Mouse (Mus musculus): ENCODE measurements at regions not wholly inside any gene's neighbourhood (a gene's known extent, or its start where the extent isn't known, plus 50 kb on each side); places are given as distances from the start of the nearest gene placed in this dataset.

DNA sequence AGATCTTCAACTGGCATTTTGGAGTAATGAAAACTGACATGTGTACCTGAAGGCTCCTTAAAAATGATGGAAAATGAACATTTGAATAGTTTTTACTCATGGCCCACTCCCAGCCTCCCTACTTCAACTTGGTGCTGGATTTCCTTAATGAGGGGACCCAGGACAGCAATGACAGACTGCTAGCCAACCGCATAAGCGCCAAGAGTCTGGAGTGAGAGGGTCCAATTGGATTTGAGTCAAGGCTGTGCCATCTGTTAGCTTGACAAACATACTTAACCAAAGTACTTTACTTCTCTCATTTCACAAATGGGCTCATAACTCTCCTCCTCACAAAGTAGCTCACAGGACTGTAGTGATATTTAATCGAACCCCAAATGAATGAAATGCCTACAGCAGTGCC, 158.2 kb upstream of the Tmpo start:
- ATAC-seq (replicated peaks; ENCODE audit: low FRiP score): no peak
- Histone ChIP-seq H3K27me3 (no peaks in the 10 kb centered on the region), H3K4me2 (no peak overlapping the region), H3K27ac (no peak overlapping the region), H3K9me3 (replicated peaks) (no peaks in the 10 kb centered on the region), H3K9ac (no peak overlapping the region), H3K4me3 (replicated peaks) (no peak overlapping the region), H3K36me3 (no peaks in the 10 kb centered on the region), H3K4me1 (no peaks in the 10 kb centered on the region)
- 92% methylated on average over 3 of the region's 3 CpGs for WGBS

DNA sequence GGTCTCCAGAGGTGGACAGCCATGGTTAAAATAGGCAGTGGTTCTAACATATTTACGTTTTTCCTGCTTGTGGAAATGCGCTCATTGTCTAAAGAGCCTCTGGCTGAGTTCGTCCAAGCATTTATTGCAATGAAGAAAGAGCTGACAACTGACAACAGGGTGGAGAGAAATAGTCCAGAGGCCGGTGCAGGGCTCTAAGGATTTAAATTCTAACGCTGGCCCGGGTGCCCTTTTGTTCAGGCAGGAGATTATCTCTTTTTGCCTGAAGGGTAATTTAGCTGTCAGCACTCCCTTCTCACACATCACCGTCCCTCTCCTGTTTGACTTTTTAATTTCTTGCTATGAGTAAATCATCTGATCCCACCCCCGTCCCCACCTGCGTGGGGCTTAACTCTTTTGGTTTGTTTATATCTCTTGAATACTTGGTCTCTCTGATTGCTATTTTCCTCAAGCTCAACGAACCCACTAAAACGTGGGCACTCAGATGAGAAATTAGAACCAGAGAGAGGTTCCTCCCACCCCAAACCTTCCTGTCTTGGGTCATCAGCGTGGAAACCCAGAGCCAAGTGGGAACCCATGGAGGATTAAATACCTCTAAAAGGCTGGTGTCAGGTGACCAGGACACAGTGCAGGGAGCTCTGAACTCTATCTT, 145.7 kb upstream of the Tmpo start:
- H3K9ac ChIP-seq: no peak overlapping the region
- H3K9me3 ChIP-seq (replicated peaks): no peaks in the 10 kb centered on the region
- peak overlapping the region; percentile 24; the same call in 1 of the 2 replicates for H3K4me2 ChIP-seq
- no peak overlapping the region for H3K4me3 ChIP-seq (replicated peaks)
- H3K4me1 ChIP-seq: 0 out of 2 replicates have a peak, but pooled peaks cover 16% of the 10 kb centered on the region
- H3K27ac ChIP-seq: peak overlapping the region; percentile 83
- ATAC-seq (replicated peaks; ENCODE audit: low FRiP score): peak; percentile 94
- 16% methylated on average over 12 of the region's 12 CpGs for WGBS
- H3K27me3 ChIP-seq: no peaks in the 10 kb centered on the region
- H3K36me3 ChIP-seq: no peaks in the 10 kb centered on the region

DNA sequence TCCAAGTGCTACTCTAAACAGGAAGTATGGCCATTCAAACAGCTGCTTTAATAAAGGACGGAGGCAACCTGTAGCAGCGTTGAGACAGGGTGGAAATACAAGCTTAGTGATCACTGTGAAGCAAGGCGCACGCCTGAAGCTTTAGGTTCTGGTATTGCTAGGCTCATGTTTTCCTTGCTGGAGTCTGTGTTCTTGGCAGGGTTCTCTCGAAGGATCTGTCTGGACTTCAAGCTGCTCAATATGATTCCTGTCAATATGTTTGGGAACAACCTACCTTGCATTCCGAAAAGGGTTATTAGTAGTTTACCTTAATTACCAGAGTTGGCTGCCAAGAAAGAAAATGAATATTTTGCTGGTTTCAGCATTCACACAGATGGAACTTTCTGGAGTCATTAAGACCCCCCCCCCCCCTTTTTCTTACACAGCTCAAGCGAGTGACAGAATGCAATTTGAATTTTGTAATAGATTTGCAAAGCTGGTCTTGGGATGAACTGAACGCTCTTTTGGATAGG, 145.1 kb upstream of the Tmpo start:
- Histone ChIP-seq H3K36me3 (no peaks in the 10 kb centered on the region), H3K27ac (peak overlapping the region; percentile 73), H3K27me3 (no peaks in the 10 kb centered on the region), H3K9ac (no peak overlapping the region), H3K4me3 (replicated peaks) (no peak overlapping the region), H3K4me1 (0 out of 2 replicates have a peak, but pooled peaks cover 16% of the 10 kb centered on the region), H3K9me3 (replicated peaks) (no peaks in the 10 kb centered on the region), H3K4me2 (peak overlapping the region; percentile 24; the same call in 1 of the 2 replicates)
- ATAC-seq (replicated peaks; ENCODE audit: low FRiP score): no peak
- 52% methylated on average over 8 of the region's 8 CpGs for WGBS

DNA sequence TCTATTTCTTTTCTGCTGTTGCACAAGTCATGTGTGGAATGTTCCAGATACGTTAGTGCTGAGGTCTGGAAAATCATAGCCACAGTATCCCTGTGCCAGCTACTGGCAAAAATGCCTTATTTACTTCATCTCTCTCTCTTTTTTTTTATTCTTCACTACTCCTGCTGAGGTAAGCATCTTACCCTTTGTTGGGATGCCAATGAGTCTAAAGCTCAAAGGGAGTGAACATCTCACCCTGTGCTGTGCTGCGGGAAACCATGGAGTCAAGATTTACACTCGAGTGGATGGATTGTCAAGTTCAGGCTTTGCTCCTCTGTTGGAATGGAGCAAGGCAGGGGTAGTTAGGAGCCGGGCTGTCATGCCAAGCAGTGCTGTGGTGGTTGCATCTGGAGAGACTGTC, 140.1 kb upstream of the Tmpo start:
- no peak overlapping the region for H3K4me2 ChIP-seq
- WGBS: 84% methylated on average over 4 of the region's 4 CpGs
- no peak for ATAC-seq (replicated peaks; ENCODE audit: low FRiP score)
- no peak overlapping the region for H3K9ac ChIP-seq
- peaks cover 8% of the 10 kb centered on the region; the same call in 1 of the 2 replicates for H3K4me1 ChIP-seq
- no peaks in the 10 kb centered on the region for H3K9me3 ChIP-seq (replicated peaks)
- no peaks in the 10 kb centered on the region for H3K36me3 ChIP-seq
- H3K4me3 ChIP-seq (replicated peaks): no peak overlapping the region
- no peak overlapping the region for H3K27ac ChIP-seq
- H3K27me3 ChIP-seq: no peaks in the 10 kb centered on the region

DNA sequence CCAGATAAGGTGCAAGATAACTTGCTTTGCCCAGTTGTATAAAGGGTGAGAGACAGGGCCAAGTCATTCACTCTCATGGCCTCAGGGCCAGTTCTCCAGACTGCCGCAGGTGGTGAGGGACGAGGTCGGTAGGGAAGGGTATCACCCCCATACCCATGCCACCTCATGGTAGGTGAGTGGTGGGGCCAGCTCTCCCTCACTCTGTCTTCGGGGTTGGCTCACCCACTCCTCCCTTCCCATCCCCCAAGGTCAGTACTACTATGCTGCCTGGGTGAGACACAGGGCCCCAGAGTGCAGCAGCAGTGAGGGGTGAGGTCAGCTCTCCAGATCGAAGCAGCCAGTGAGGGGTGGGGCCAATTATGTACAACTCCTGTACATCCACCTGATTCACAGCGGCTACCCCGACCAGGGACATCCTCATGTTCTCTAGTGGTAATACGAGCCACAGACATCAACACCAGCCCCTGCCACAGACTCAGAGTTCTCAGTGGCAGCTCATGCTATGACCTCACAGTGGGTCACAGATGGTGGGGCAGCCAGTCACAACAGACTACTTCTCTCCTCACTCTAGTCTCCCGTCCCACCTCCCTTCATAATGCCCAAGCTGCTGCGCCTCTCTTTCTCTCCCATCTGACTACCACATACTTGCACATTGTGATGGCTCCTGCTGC, 138.5 kb upstream of the Tmpo start:
- H3K27ac ChIP-seq: no peak overlapping the region
- ATAC-seq (replicated peaks; ENCODE audit: low FRiP score): peak; percentile 74
- no peaks in the 10 kb centered on the region for H3K9me3 ChIP-seq (replicated peaks)
- H3K4me2 ChIP-seq: no peak overlapping the region
- H3K36me3 ChIP-seq: no peaks in the 10 kb centered on the region
- no peak overlapping the region for H3K9ac ChIP-seq
- H3K27me3 ChIP-seq: no peaks in the 10 kb centered on the region
- WGBS: 70% methylated on average over 10 of the region's 10 CpGs
- H3K4me1 ChIP-seq: peaks cover 2% of the 10 kb centered on the region; the same call in 1 of the 2 replicates
- H3K4me3 ChIP-seq (replicated peaks): no peak overlapping the region

DNA sequence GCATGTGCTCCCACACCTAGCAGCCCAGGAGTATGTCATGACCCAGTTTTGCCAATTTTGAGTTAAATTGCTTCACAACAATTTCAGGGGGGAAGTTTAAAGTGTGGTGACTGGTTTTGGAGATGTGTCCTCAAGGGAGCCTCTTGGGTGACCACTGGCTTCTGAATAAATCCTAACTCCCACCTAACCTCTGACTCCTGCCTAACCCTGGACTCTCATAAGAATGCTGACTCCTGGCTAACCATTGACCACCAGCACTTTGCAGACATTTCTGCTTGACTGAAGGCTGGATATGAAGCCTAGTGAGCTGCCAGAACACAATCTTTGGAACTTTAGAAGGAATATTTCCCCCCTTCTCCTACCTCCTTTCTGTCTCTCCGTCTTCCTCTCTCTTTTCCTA, 133.3 kb upstream of the Tmpo start:
- no peak overlapping the region for H3K4me2 ChIP-seq
- H3K36me3 ChIP-seq: no peaks in the 10 kb centered on the region
- 0 out of 2 replicates have a peak, but pooled peaks cover 3% of the 10 kb centered on the region for H3K4me1 ChIP-seq
- H3K27ac ChIP-seq: peak overlapping the region; percentile 38
- ATAC-seq (replicated peaks; ENCODE audit: low FRiP score): peak; percentile 77
- WGBS: 72% methylated on average over 1 of the region's 1 CpGs
- H3K4me3 ChIP-seq (replicated peaks): no peak overlapping the region
- H3K27me3 ChIP-seq: no peaks in the 10 kb centered on the region
- H3K9me3 ChIP-seq (replicated peaks): no peaks in the 10 kb centered on the region
- H3K9ac ChIP-seq: no peak overlapping the region

DNA sequence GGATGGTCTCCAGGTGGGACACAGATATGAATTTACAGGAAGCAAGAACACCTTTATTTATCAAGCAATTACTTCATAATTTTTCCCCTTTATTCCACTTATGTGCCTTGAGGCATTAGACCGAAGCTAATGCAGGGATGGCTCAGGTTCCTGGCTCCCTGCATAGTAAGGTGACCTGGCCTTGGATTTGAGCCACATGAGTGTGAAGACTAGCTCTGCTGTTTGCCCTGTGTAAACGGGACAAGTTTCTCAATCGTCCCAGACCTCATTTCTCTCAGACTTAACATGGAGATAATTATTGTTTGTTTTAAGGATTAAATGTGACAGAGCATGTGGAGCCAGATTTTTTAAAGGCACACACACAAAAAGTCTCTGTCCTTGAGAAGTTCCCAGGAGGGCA, 132.2 kb upstream of the Tmpo start:
- no peaks in the 10 kb centered on the region for H3K27me3 ChIP-seq
- 0 out of 2 replicates have a peak, but pooled peaks cover 3% of the 10 kb centered on the region for H3K4me1 ChIP-seq
- no peaks in the 10 kb centered on the region for H3K9me3 ChIP-seq (replicated peaks)
- no peak overlapping the region for H3K4me3 ChIP-seq (replicated peaks)
- no peak overlapping the region for H3K27ac ChIP-seq
- no peaks in the 10 kb centered on the region for H3K36me3 ChIP-seq
- 47% methylated on average over 3 of the region's 3 CpGs for WGBS
- no peak for ATAC-seq (replicated peaks; ENCODE audit: low FRiP score)
- H3K4me2 ChIP-seq: no peak overlapping the region
- H3K9ac ChIP-seq: no peak overlapping the region

DNA sequence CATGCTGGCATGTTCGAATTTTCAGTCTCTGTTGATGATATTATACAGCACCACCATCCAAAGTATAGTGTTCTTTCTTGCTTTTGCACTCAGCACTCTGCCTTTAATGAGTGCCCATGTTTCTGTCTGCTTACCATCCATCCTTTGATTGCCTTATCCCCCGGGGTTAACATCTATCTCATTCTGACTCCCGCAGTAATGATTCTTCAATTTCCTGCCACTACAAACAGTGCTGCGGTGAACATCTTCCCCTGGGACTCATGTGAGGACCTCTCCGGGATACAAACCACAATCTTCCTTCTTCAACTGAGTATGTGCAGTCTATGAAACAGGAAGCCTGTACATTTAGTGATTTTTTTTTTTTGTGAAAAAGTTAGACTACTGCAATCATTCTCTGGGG, 131.8 kb upstream of the Tmpo start:
- no peaks in the 10 kb centered on the region for H3K36me3 ChIP-seq
- no peaks in the 10 kb centered on the region for H3K27me3 ChIP-seq
- H3K4me2 ChIP-seq: no peak overlapping the region
- WGBS: 63% methylated on average over 5 of the region's 5 CpGs
- no peaks in the 10 kb centered on the region for H3K9me3 ChIP-seq (replicated peaks)
- H3K27ac ChIP-seq: no peak overlapping the region
- ATAC-seq (replicated peaks; ENCODE audit: low FRiP score): no peak
- 0 out of 2 replicates have a peak, but pooled peaks cover 3% of the 10 kb centered on the region for H3K4me1 ChIP-seq
- H3K9ac ChIP-seq: no peak overlapping the region
- H3K4me3 ChIP-seq (replicated peaks): no peak overlapping the region

DNA sequence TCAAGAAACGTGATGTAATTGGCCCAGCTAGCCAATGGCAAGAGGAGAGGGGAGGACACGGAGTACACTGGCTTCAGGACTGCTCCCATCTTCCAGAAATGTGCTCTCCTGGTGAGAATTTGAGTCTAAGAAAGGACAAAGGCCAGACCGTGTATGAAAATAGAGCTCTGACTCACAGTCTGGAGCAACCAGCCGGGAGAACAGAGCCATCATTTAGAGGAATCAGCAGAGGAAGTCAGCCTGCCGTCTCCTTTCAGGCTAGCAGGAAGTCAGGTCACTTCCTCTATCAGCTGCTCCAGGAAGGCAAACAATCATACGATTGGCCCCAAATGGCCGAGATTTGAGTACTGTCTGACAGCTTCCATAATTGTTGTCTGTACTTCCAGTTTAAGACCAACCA, 119.0 kb upstream of the Tmpo start:
- no peak overlapping the region for H3K4me2 ChIP-seq
- no peaks in the 10 kb centered on the region for H3K27me3 ChIP-seq
- no peaks in the 10 kb centered on the region for H3K36me3 ChIP-seq
- H3K4me3 ChIP-seq (replicated peaks): no peak overlapping the region
- no peaks in the 10 kb centered on the region for H3K9me3 ChIP-seq (replicated peaks)
- no peak overlapping the region for H3K9ac ChIP-seq
- whole genome bisulfite sequencing: 57% methylated on average over 7 of the region's 7 CpGs
- no peak for ATAC-seq (replicated peaks; ENCODE audit: low FRiP score)
- H3K27ac ChIP-seq: no peak overlapping the region
- H3K4me1 ChIP-seq: no peaks in the 10 kb centered on the region

DNA sequence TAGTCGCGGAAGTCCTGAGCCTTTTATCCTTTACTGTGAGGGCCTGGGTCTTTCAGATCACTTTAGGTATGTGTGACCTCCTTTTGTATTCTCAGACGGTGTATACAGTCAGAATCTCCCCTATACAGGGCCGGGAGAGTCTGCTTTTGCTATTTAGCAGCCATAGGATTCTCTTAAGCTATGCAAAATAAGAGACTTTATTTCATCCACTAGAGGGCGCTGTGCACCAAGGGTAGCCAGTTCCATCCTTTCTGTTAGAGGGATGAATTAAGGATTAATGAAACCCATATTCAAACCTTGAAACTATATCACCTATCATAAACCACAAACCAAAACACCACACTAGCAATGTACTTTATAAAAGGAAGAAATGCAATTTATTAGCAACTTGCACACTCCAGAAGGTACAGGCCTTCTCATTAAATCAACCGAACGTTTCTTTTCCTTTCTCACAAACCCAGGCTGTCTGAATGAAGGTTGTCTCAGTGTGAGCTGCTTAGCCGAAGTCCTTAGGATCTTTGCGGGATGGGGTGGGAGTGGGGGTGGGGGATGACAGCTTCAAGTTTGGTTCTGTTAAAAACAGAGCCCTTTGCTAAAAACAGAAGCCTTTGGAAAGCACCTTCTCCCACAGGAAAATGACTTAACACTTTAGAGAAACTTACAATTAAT, 116.8 kb upstream of the Tmpo start:
- H3K9ac ChIP-seq: no peak overlapping the region
- no peak overlapping the region for H3K27ac ChIP-seq
- no peaks in the 10 kb centered on the region for H3K27me3 ChIP-seq
- H3K36me3 ChIP-seq: no peaks in the 10 kb centered on the region
- ATAC-seq (replicated peaks; ENCODE audit: low FRiP score): peak; percentile 54
- no peak overlapping the region for H3K4me2 ChIP-seq
- H3K9me3 ChIP-seq (replicated peaks): no peaks in the 10 kb centered on the region
- H3K4me3 ChIP-seq (replicated peaks): no peak overlapping the region
- no peaks in the 10 kb centered on the region for H3K4me1 ChIP-seq
- 24% methylated on average over 9 of the region's 9 CpGs for WGBS

DNA sequence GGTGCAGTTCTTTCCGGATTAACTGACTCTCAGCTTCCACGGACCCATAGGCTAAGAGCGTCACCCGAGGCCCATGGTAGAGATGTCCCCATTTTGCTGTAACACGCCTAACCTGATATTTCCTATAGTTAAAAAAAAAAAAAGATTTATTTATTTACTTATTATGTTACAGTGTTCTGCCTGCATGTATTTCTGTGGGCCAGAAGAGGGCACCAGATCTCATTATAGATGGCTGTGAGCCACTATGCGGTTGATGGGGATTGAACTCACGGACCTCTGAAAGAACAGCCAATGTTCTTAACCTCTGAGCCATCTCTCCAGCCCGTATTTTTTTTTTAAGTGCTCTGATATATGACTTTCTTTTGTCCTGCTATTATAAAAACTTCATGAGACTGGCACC, 114.2 kb upstream of the Tmpo start:
- H3K4me3 ChIP-seq (replicated peaks): no peak overlapping the region
- H3K36me3 ChIP-seq: no peaks in the 10 kb centered on the region
- H3K27ac ChIP-seq: no peak overlapping the region
- H3K4me2 ChIP-seq: no peak overlapping the region
- H3K27me3 ChIP-seq: no peaks in the 10 kb centered on the region
- H3K9me3 ChIP-seq (replicated peaks): no peaks in the 10 kb centered on the region
- ATAC-seq (replicated peaks; ENCODE audit: low FRiP score): no peak
- H3K9ac ChIP-seq: no peak overlapping the region
- WGBS: 86% methylated on average over 8 of the region's 8 CpGs
- H3K4me1 ChIP-seq: no peaks in the 10 kb centered on the region

DNA sequence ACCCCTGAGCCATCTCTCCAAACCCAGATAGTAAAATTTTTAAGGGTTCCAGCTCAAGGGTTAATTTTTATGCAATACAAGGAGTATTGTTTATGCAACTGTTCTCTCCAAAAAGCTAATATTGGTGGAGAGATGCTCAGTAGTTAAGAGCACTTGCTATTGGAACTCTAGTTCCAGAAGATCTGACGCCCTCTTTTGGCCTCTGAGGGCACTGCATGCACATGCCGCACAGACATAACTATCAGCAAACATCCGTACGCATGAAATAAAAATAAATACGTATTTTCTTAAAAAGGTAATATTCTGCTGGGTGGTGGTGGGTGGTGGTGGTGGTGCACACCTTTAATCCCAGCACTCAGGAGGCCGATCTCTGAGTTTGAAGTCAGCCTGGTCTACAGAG, 112.1 kb upstream of the Tmpo start:
- ATAC-seq (replicated peaks; ENCODE audit: low FRiP score): no peak
- H3K27me3 ChIP-seq: no peaks in the 10 kb centered on the region
- no peaks in the 10 kb centered on the region for H3K9me3 ChIP-seq (replicated peaks)
- H3K4me1 ChIP-seq: no peaks in the 10 kb centered on the region
- WGBS: 89% methylated on average over 6 of the region's 6 CpGs
- no peak overlapping the region for H3K27ac ChIP-seq
- no peak overlapping the region for H3K4me3 ChIP-seq (replicated peaks)
- H3K4me2 ChIP-seq: no peak overlapping the region
- H3K9ac ChIP-seq: no peak overlapping the region
- no peaks in the 10 kb centered on the region for H3K36me3 ChIP-seq
